Mouse (Mus musculus): ENCODE data around the gene Haus6. TPM values are rescaled to one million over a fixed set of nuclear protein-coding genes. Genes with fewer than 3 reads are reported as not detected.

The Haus6 gene
- polyA plus RNA-seq, 1 experiment from 2014 or later: 4.0 TPM

DNA sequence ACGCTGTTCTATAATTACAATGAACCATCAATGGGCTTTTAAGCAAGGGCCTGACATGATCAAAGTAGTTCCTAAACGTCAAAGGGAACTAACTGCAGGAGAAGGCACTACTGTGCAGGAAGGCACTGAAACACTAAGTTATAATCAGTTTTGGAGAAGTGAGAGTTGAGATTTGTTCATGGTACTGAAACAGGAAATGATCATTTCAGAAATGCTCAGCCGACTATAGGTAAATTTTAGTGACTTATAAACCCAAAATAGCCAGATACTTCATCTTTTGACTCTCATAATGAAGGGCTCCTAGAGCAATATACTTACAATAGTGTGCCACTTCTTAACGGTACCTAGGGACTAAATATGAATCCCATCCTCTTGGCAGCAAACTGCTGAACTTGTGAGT, 31.8 kb downstream of the Haus6 start:
- H3K9ac ChIP-seq (ENCODE audit: low read depth, low read length): no peak overlapping the region
- no peaks in the 10 kb centered on the region for H3K9me3 ChIP-seq (replicated peaks; ENCODE audit: control insufficient read depth, low read length, poor library complexity, severe bottlenecking)
- H3K36me3 ChIP-seq (ENCODE audit: control insufficient read depth, insufficient read depth, low read length): peaks cover 4% of the 10 kb centered on the region; the same call in 1 of the 2 replicates
- H3K27me3 ChIP-seq (ENCODE audit: control insufficient read depth, insufficient read depth, low read depth, low read length): no peaks in the 10 kb centered on the region
- ATAC-seq: no peak
- H3K4me3 ChIP-seq (ENCODE audit: low read depth, low read length): no peak overlapping the region
- H3K4me1 ChIP-seq (ENCODE audit: control insufficient read depth, insufficient read depth, low read length): peaks cover 27% of the 10 kb centered on the region
- no peak overlapping the region for H3K27ac ChIP-seq (ENCODE audit: low read length)
- 54% methylated on average over 4 of the region's 4 CpGs for WGBS
- H3K4me2 ChIP-seq (ENCODE audit: low read length): no peak overlapping the region

DNA sequence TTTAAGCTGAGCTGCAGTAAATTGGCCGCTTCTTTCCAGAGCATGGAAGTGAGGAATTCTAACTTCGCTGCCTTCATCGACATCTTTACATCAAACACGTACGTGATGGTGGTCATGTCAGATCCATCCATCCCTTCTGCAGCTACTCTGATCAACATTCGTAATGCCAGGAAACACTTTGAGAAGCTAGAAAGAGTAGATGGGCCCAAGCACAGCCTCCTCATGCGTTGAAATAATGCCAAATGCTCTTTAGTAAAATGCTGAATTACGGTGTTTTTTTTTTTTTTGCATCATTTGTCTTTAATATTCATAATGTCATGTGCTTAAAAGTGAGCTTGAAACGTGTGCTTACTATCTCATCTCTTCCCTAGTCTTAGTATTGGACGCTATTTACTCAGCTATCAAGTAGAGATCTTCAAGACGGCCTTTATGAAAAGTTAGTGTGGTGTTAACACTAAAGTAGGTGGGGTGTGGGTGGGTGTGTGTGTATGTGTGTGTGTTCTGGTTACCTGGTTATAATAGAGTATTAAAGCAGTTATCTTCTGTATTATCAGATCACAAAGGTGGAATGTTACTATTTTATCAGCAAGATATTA, 35.1 kb downstream of the Haus6 start:
- ATAC-seq: no peak
- peaks cover 27% of the 10 kb centered on the region for H3K4me1 ChIP-seq (ENCODE audit: control insufficient read depth, insufficient read depth, low read length)
- 7% methylated on average over 11 of the region's 11 CpGs for WGBS

DNA sequence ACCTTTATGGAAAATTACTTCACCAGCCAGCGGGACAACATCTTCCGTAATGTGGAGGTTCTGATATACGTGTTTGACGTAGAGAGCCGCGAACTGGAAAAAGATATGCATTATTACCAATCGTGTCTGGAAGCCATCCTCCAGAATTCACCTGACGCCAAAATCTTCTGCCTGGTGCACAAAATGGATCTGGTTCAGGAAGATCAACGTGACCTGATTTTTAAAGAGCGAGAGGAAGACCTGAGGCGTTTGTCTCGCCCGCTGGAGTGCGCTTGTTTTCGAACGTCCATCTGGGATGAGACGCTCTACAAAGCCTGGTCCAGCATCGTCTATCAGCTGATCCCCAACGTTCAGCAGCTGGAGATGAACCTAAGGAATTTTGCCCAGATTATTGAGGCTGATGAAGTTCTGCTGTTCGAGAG, 35.7 kb downstream of the Haus6 start:
- ATAC-seq: peak; percentile 10; the same call in 1 of the 2 replicates
- H3K9ac ChIP-seq (ENCODE audit: low read depth, low read length): peak overlapping the region; percentile 87
- no peaks in the 10 kb centered on the region for H3K36me3 ChIP-seq (ENCODE audit: control insufficient read depth, insufficient read depth, low read length)
- H3K4me2 ChIP-seq (ENCODE audit: low read length): peak overlapping the region; percentile 63
- H3K4me1 ChIP-seq (ENCODE audit: control insufficient read depth, insufficient read depth, low read length): peaks cover 27% of the 10 kb centered on the region
- no peaks in the 10 kb centered on the region for H3K9me3 ChIP-seq (replicated peaks; ENCODE audit: control insufficient read depth, low read length, poor library complexity, severe bottlenecking)
- under 1% methylated on average over 20 of the region's 20 CpGs for whole genome bisulfite sequencing
- H3K27me3 ChIP-seq (ENCODE audit: control insufficient read depth, insufficient read depth, low read depth, low read length): no peaks in the 10 kb centered on the region
- peak overlapping the region; percentile 98 for H3K27ac ChIP-seq (ENCODE audit: low read length)
- peak overlapping the region; percentile 83 for H3K4me3 ChIP-seq (ENCODE audit: low read depth, low read length)

More for the DNA sequence above, 35.1 kb downstream of the Haus6 start:
- Histone ChIP-seq H3K9ac (ENCODE audit: low read depth, low read length) (peak overlapping the region; percentile 87), H3K27ac (ENCODE audit: low read length) (peak overlapping the region; percentile 98; the same call in 1 of the 2 replicates), H3K4me2 (ENCODE audit: low read length) (peak overlapping the region; percentile 63), H3K27me3 (ENCODE audit: control insufficient read depth, insufficient read depth, low read depth, low read length) (no peaks in the 10 kb centered on the region), H3K4me3 (ENCODE audit: low read depth, low read length) (peak overlapping the region; percentile 83), H3K9me3 (replicated peaks; ENCODE audit: control insufficient read depth, low read length, poor library complexity, severe bottlenecking) (no peaks in the 10 kb centered on the region), H3K36me3 (ENCODE audit: control insufficient read depth, insufficient read depth, low read length) (no peaks in the 10 kb centered on the region)

DNA sequence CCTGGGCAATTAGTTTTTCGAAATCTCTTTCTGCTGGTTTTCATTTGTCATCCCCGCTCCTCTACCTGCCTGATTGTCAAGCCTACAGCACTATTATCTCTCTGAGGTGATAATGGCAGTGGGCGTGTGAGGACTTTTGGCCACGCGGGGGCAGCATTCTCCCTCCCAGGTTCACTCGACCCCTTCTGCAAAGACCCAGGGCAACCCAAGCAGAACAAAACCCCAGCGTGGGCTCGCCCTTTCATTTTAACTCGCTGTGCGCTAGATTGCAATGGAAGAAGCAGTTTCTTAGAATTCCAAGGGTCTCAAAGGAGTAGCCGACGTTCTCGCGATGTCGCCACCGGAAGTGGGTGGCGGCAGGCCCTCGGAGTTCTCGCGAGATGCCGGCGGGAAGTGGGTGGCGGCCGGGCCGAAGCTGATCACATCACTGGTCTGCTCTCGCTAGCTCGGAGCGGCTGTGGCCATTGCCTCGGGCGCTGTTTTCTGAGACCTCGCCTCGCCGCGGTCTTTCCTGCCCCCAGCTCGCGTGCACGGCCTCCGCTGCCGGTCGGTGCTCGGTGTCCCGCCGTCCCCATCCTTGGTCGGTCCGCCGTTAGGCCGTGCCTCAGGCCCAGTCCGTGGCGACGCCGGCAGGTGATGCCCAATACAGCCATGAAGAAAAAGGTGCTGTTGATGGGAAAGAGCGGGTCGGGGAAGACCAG, 36.4 kb downstream of the Haus6 start, which contains the start of gene Rraga:
TSS of gene Rraga (plus strand) at position 386 of the 701 bp plus-strand sequence.
- Histone ChIP-seq H3K27ac (ENCODE audit: low read length) (peak within 1 kb of the TSS; percentile 98), H3K36me3 (ENCODE audit: control insufficient read depth, insufficient read depth, low read length) (no peaks in the 10 kb centered on the region), H3K9me3 (replicated peaks; ENCODE audit: control insufficient read depth, low read length, poor library complexity, severe bottlenecking) (no peaks in the 10 kb centered on the region), H3K4me2 (ENCODE audit: low read length) (peak within 1 kb of the TSS; percentile 68), H3K27me3 (ENCODE audit: control insufficient read depth, insufficient read depth, low read depth, low read length) (no peaks in the 10 kb centered on the region), H3K4me3 (ENCODE audit: low read depth, low read length) (peak within 1 kb of the TSS; percentile 83), H3K9ac (ENCODE audit: low read depth, low read length) (peak within 1 kb of the TSS; percentile 87), H3K4me1 (ENCODE audit: control insufficient read depth, insufficient read depth, low read length) (peaks cover 27% of the 10 kb centered on the region)
- under 1% methylated on average over 52 of the region's 53 CpGs for WGBS
- ATAC-seq: peak; percentile 98

DNA sequence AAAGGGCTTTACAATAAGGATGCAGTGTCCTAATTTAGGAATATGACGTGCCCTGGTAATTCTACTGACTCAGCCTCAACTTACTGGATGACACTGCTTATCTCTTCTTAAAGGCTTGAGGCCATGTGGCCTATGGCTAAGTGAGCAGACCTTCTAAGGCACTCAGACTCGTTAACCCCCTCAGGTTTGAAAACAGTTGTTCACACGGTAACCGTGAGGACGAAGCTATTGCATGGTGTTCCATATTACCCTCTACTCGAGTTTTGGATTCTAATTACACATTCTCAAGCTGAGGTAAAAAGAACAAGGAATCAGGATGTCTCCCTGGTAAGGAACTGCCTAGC, 36.9 kb downstream of the Haus6 start:
- WGBS: 11% methylated on average over 6 of the region's 6 CpGs
- peak; percentile 66 for ATAC-seq

DNA sequence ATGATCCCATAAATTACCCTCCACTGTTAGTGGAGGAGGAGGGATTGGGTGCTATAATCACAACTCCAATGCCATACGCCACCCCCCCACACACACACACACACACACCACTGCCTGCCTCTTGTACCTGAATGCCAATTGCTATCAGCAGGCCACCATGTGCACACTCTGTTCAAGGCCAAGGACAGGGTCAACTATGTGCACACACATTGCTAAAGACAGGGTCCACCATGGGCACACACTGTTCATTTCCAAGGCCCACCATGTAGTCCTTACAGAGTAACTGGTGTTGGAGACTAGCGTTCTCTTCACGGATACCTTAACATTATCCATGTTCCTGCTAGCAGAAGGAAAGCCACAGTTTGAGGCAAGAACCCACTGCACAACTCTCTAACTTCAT, 50.8 kb downstream of the Haus6 start:
- Histone ChIP-seq H3K4me1 (ENCODE audit: control insufficient read depth, insufficient read depth, low read length) (no peaks in the 10 kb centered on the region), H3K27me3 (ENCODE audit: control insufficient read depth, insufficient read depth, low read depth, low read length) (no peaks in the 10 kb centered on the region), H3K4me2 (ENCODE audit: low read length) (no peak overlapping the region), H3K9ac (ENCODE audit: low read depth, low read length) (no peak overlapping the region), H3K4me3 (ENCODE audit: low read depth, low read length) (no peak overlapping the region), H3K27ac (ENCODE audit: low read length) (no peak overlapping the region), H3K9me3 (replicated peaks; ENCODE audit: control insufficient read depth, low read length, poor library complexity, severe bottlenecking) (no peaks in the 10 kb centered on the region), H3K36me3 (ENCODE audit: control insufficient read depth, insufficient read depth, low read length) (no peaks in the 10 kb centered on the region)
- no peak for ATAC-seq
- WGBS: 100% methylated on average over 3 of the region's 3 CpGs

More for the DNA sequence above, 36.9 kb downstream of the Haus6 start:
- peak overlapping the region; percentile 83 for H3K4me3 ChIP-seq (ENCODE audit: low read depth, low read length)
- H3K27ac ChIP-seq (ENCODE audit: low read length): peak overlapping the region; percentile 98
- H3K9me3 ChIP-seq (replicated peaks; ENCODE audit: control insufficient read depth, low read length, poor library complexity, severe bottlenecking): no peaks in the 10 kb centered on the region
- H3K4me1 ChIP-seq (ENCODE audit: control insufficient read depth, insufficient read depth, low read length): peaks cover 26% of the 10 kb centered on the region
- no peaks in the 10 kb centered on the region for H3K27me3 ChIP-seq (ENCODE audit: control insufficient read depth, insufficient read depth, low read depth, low read length)
- no peaks in the 10 kb centered on the region for H3K36me3 ChIP-seq (ENCODE audit: control insufficient read depth, insufficient read depth, low read length)
- H3K4me2 ChIP-seq (ENCODE audit: low read length): peak overlapping the region; percentile 68
- H3K9ac ChIP-seq (ENCODE audit: low read depth, low read length): peak overlapping the region; percentile 87

DNA sequence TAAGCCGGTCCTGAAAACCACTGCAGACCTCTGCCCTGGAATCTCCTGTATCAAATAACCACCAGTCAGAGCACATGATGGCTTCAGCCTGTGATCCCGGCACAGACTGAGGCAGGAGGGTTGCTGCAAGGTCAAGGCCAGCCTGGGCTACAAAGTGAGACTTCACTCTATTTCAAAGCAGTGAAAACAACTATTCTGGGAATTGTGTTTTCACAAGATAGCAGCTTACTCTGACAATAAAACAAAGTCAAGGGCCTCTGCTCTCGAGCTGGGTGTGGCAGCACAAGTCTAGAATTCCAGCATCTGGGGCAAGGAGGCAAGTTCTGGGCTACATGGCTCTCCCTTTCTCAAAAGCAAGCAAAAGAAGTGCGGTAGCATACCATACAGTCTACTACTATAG, 52.8 kb downstream of the Haus6 start:
- Histone ChIP-seq H3K36me3 (ENCODE audit: control insufficient read depth, insufficient read depth, low read length) (no peaks in the 10 kb centered on the region), H3K9ac (ENCODE audit: low read depth, low read length) (no peak overlapping the region), H3K27me3 (ENCODE audit: control insufficient read depth, insufficient read depth, low read depth, low read length) (no peaks in the 10 kb centered on the region), H3K4me3 (ENCODE audit: low read depth, low read length) (no peak overlapping the region), H3K9me3 (replicated peaks; ENCODE audit: control insufficient read depth, low read length, poor library complexity, severe bottlenecking) (no peaks in the 10 kb centered on the region), H3K4me2 (ENCODE audit: low read length) (no peak overlapping the region), H3K27ac (ENCODE audit: low read length) (no peak overlapping the region), H3K4me1 (ENCODE audit: control insufficient read depth, insufficient read depth, low read length) (no peaks in the 10 kb centered on the region)
- ATAC-seq: no peak
- WGBS: 85% methylated on average over 4 of the region's 4 CpGs

DNA sequence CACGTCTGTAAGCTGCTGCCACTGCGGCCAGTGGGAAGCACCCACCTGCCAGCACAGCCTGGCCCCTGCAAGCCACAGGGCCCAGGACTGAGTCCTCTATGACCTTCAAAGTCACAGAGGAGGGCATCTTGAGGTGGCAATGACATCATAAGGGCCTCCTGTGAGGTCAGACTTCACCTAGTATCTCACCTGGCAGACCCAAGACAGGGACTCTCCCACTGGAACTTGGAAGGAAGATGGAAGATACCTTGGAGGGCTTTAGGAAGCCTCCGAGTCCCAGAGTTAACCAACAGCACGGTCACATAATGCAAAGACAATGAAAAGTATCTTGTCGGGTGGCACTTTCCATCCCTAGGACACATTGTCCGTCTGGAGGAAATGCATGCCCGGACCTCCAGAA, 53.6 kb downstream of the Haus6 start, which contains the start of gene Saxo1:
TSS of gene Saxo1 (minus strand) at position 101 of the 400 bp plus-strand sequence.
- Histone ChIP-seq H3K4me3 (ENCODE audit: low read depth, low read length) (no peak within 1 kb of the TSS), H3K27me3 (ENCODE audit: control insufficient read depth, insufficient read depth, low read depth, low read length) (no peaks in the 10 kb centered on the region), H3K27ac (ENCODE audit: low read length) (no peak within 1 kb of the TSS), H3K4me1 (ENCODE audit: control insufficient read depth, insufficient read depth, low read length) (no peaks in the 10 kb centered on the region), H3K9me3 (replicated peaks; ENCODE audit: control insufficient read depth, low read length, poor library complexity, severe bottlenecking) (no peaks in the 10 kb centered on the region), H3K4me2 (ENCODE audit: low read length) (no peak within 1 kb of the TSS), H3K9ac (ENCODE audit: low read depth, low read length) (no peak within 1 kb of the TSS), H3K36me3 (ENCODE audit: control insufficient read depth, insufficient read depth, low read length) (no peaks in the 10 kb centered on the region)
- WGBS: 92% methylated on average over 7 of the region's 7 CpGs
- no peak for ATAC-seq

DNA sequence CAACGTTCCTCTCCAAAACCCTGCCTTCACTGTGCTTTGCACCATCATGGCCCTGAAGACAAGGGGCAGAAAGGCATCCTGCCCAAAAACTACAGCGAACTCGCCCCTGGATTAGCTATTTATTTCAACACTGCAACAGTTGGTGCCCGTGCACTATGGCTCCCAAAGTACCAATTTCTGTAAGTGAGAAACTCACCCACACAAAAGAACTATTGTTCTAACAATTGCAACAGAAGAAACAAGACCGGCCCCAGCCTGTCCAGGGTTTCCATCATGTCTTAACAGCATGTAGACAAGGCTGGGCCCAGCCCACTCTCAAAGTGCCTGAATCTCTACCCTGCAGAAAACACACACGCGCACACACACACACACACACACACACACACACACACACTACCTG, 54.5 kb downstream of the Haus6 start:
- WGBS: 80% methylated on average over 7 of the region's 7 CpGs
- no peak overlapping the region for H3K9ac ChIP-seq (ENCODE audit: low read depth, low read length)
- H3K27me3 ChIP-seq (ENCODE audit: control insufficient read depth, insufficient read depth, low read depth, low read length): no peaks in the 10 kb centered on the region
- H3K4me3 ChIP-seq (ENCODE audit: low read depth, low read length): no peak overlapping the region
- no peak overlapping the region for H3K27ac ChIP-seq (ENCODE audit: low read length)
- ATAC-seq: no peak
- no peaks in the 10 kb centered on the region for H3K9me3 ChIP-seq (replicated peaks; ENCODE audit: control insufficient read depth, low read length, poor library complexity, severe bottlenecking)
- H3K4me2 ChIP-seq (ENCODE audit: low read length): no peak overlapping the region
- no peaks in the 10 kb centered on the region for H3K4me1 ChIP-seq (ENCODE audit: control insufficient read depth, insufficient read depth, low read length)
- H3K36me3 ChIP-seq (ENCODE audit: control insufficient read depth, insufficient read depth, low read length): no peaks in the 10 kb centered on the region
